8 mouse cellular contexts compared by ENCODE assay signal in the genomic region with DNA sequence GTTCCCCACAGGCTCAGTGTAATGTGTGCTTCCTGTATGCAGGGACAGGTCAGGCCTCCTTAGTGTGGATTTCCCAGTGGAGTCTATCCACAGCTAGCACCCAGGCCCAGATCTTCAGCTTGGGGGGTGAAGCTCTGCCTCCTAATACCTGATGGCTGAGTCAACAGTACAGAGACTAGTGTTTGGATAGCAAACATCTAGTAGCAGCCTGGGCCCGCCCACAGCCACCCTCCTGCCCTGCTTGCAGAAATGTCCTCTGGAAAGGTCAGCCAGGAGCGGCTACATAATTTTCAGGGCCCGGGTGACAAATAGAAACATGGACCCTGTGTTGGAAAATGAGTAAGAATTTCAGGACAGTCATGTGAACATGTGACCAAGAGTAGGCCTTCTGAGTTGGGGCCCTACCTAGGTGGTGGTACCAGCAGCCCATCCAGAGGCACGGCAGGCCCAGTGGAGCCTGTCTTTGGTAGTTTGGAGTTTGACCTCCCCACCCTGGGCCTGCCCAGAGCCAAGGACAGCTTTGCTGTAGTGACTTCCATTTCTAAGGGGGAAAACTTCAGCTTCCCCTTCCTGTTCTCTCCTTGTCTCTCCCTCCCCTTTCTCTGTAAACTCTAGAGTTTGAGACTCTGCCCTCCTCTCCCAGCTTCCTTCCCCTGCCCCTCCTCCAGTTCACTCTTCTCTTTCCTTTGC. TPM values are rescaled to one million over a fixed set of nuclear protein-coding genes. Genes with fewer than 3 reads are reported as not detected.
DNase-seq lines count a peak whose midpoint lies in the region; ATAC-seq lines count a peak whose summit lies in the region.

No protein-coding gene starts in this region.

- no peaks in the 10 kb centered on the region for H3K36me3 ChIP-seq in hindbrain, embryonic 12.5 days
- no peaks in the 10 kb centered on the region for H3K36me3 ChIP-seq in liver, embryonic 11.5 days (ENCODE audit: control insufficient read depth, insufficient read depth, low read length)
- no peaks in the 10 kb centered on the region for H3K36me3 ChIP-seq in neural tube, embryonic 13.5 days

- DNase-seq in ES-CJ7 (ENCODE audit: low read depth, low spot score): peak; percentile 62
- DNase-seq in adrenal gland, postnatal 36 days: peak; percentile 84
- no peak for DNase-seq in liver, embryonic 11.5 days (ENCODE audit: low spot score)
- DNase-seq in left cerebral cortex, postnatal 4 days: no peak
- no peak for DNase-seq in layer of hippocampus, adult 8-10 months (ENCODE audit: low spot score in 2 of 2)
- DNase-seq in natural killer cell, adult 2 months (ENCODE audit: low spot score in 2 of 2): no peak

- H3K4me1 ChIP-seq in hindbrain, embryonic 12.5 days: peaks cover 62% of the 10 kb centered on the region
- H3K4me1 ChIP-seq in liver, embryonic 11.5 days (replicated peaks; ENCODE audit: control insufficient read depth, insufficient read depth, low read length): peaks cover 49% of the 10 kb centered on the region
- peaks cover 47% of the 10 kb centered on the region for H3K4me1 ChIP-seq in neural tube, embryonic 13.5 days (replicated peaks)

- no peak overlapping the region for H3K4me3 ChIP-seq in hindbrain, embryonic 12.5 days
- no peak overlapping the region for H3K4me3 ChIP-seq in liver, embryonic 11.5 days (ENCODE audit: low read depth, low read length)
- H3K4me3 ChIP-seq in neural tube, embryonic 13.5 days: no peak overlapping the region

- ATAC-seq in hindbrain, embryonic 12.5 days (ENCODE audit: low FRiP score): no peak
- peak; percentile 39; the same call in 1 of the 2 replicates for ATAC-seq in liver, embryonic 11.5 days (replicated peaks; ENCODE audit: low FRiP score)
- 0 out of 2 replicates have a peak, but pooled peaks have one; percentile 20 for ATAC-seq in neural tube, embryonic 13.5 days (ENCODE audit: low read depth)

- no peaks in the 10 kb centered on the region for H3K27me3 ChIP-seq in hindbrain, embryonic 12.5 days
- no peaks in the 10 kb centered on the region for H3K27me3 ChIP-seq in liver, embryonic 11.5 days (replicated peaks; ENCODE audit: control insufficient read depth, insufficient read depth, low read length)
- H3K27me3 ChIP-seq in neural tube, embryonic 13.5 days: no peaks in the 10 kb centered on the region

- peak overlapping the region; percentile 3; the same call in 1 of the 2 replicates for H3K4me2 ChIP-seq in hindbrain, embryonic 12.5 days (replicated peaks)
- H3K4me2 ChIP-seq in liver, embryonic 11.5 days: peak overlapping the region; percentile 35
- H3K4me2 ChIP-seq in neural tube, embryonic 13.5 days: no peak overlapping the region

- intact Hi-C loops in left cerebral cortex, postnatal 4 days (cut with DNase I): no loop called here

- peak overlapping the region; percentile 73 for H3K27ac ChIP-seq in hindbrain, embryonic 12.5 days
- H3K27ac ChIP-seq in liver, embryonic 11.5 days (ENCODE audit: low read depth, low read length): peak overlapping the region; percentile 77
- peak overlapping the region; percentile 62 for H3K27ac ChIP-seq in neural tube, embryonic 13.5 days (replicated peaks)

- no peaks in the 10 kb centered on the region for H3K9me3 ChIP-seq in hindbrain, embryonic 12.5 days (replicated peaks)
- no peaks in the 10 kb centered on the region for H3K9me3 ChIP-seq in liver, embryonic 11.5 days (ENCODE audit: control insufficient read depth, low read length)
- H3K9me3 ChIP-seq in neural tube, embryonic 13.5 days: no peaks in the 10 kb centered on the region

- 42% methylated on average over 4 of the region's 4 CpGs for WGBS in hindbrain, embryonic 12.5 days
- 52% methylated on average over 4 of the region's 4 CpGs for WGBS in liver, embryonic 11.5 days
- WGBS in neural tube, embryonic 13.5 days: 66% methylated on average over 4 of the region's 4 CpGs

- H3K9ac ChIP-seq in hindbrain, embryonic 12.5 days: no peak overlapping the region
- H3K9ac ChIP-seq in liver, embryonic 11.5 days (ENCODE audit: low read depth, low read length): peak overlapping the region; percentile 21; the same call in 1 of the 2 replicates
- H3K9ac ChIP-seq in neural tube, embryonic 13.5 days: no peak overlapping the region

RNA-seq across cellular contexts. Expression of a gene that starts 32.5 kb away (rescaled TPM):
- 10 to 100 TPM; 14.2 to 15.5 TPM for total RNA-seq in adrenal gland, postnatal 36 days (2021)
- 26.0 and 26.4 TPM in 2 replicates for polyA plus RNA-seq in hindbrain, embryonic 12.5 days (2016; fragmentation: Nextera tagmentation; extraction: Ambion mirVana)
- polyA plus RNA-seq in liver, embryonic 11.5 days (2014; fragmentation: Nextera tagmentation; extraction: Ambion mirVana): 10.8 and 11.8 TPM in 2 replicates
- polyA plus RNA-seq in neural tube, embryonic 13.5 days (2015; fragmentation: Nextera tagmentation; extraction: Ambion mirVana): 15.0 and 18.9 TPM in 2 replicates
- total RNA-seq in left cerebral cortex, postnatal 4 days (2021): 10 to 100 TPM; 19.3 to 23.7 TPM
- 10 to 100 TPM; 24.3 to 30.2 (median 26.0) TPM for total RNA-seq in layer of hippocampus, adult 8-10 months (2022)

RNA-seq across cellular contexts. Expression of a gene that starts 58.0 kb away (rescaled TPM):
- 100 to 1,000 TPM; 148 to 188 TPM for total RNA-seq in adrenal gland, postnatal 36 days (2021)
- 322 and 326 TPM in 2 replicates for polyA plus RNA-seq in hindbrain, embryonic 12.5 days (2016; fragmentation: Nextera tagmentation; extraction: Ambion mirVana)
- 259 and 268 TPM in 2 replicates for polyA plus RNA-seq in liver, embryonic 11.5 days (2014; fragmentation: Nextera tagmentation; extraction: Ambion mirVana)
- polyA plus RNA-seq in neural tube, embryonic 13.5 days (2015; fragmentation: Nextera tagmentation; extraction: Ambion mirVana): 217 and 273 TPM in 2 replicates
- 10 to 100 TPM; 66.4 to 74.7 TPM for total RNA-seq in left cerebral cortex, postnatal 4 days (2021)
- total RNA-seq in layer of hippocampus, adult 8-10 months (2022): 10 to 100 TPM; 67.5 to 83.7 (median 75.9) TPM

Comparison
In these comparisons a context has a peak if more than half of its experiments do, and no peak if none do; other contexts are left out.
1. DNase-seq: peak in ES-CJ7 (single experiment) and adrenal gland, postnatal 36 days (2 of 2); none in liver, embryonic 11.5 days (single experiment), left cerebral cortex, postnatal 4 days (single experiment), layer of hippocampus, adult 8-10 months (0 of 2) and natural killer cell, adult 2 months (0 of 2).
2. Peak in every context shown above with its lines, with median percentiles within 50 percentile points of each other: H3K27ac ChIP-seq.